Mouse (Mus musculus) C2C12 (cell line): ENCODE data around the gene Tspoap1.

Experiments
- CEBPB ChIP-seq: IDR thresholded peaks from one replicate; pipeline ENCODE4 v1.6.1; 2011; ENCODE audit warnings: low read depth, mild to moderate bottlenecking, control low read depth, moderate library complexity
- CTCF ChIP-seq: IDR thresholded peaks from one replicate; pipeline ENCODE4 v1.5.1; 2011; ENCODE audit not compliant: control insufficient read depth, insufficient read depth, insufficient read length

GRCm38 (mm10) chr11:87737175-87737740 is 23.1 kb upstream of the Tspoap1 start, which contains the start of gene Supt4a:
- no peak for TF ChIP-seq CEBPB
- no peak for TF ChIP-seq CTCF
